Mouse (Mus musculus) kidney, postnatal 4 days (tissue): ENCODE measurements around the gene Cep44.
A peak's percentile ranks its signal among the peaks of the same experiment; 100 is the strongest.

Experiments used
- DNase-seq, 2 experiments: peaks; one replicate each; pipeline ENCODE4 v3.0.0; 2021; ENCODE audit warnings: mixed read lengths in 2 of 2

Gene Cep44

GRCm38 (mm10) chr8:56550558-56551360 lies at the start of gene Cep44, which contains the start of gene Fbxo8:
Gene Cep44 (minus strand): TSS chr8:56551047.
Gene Fbxo8 (plus strand): TSS chr8:56551090.
- peak; percentile 84 to 91 for DNase-seq

- DNase-seq = no peak
These were observed 40.7 kb upstream of the Cep44 start for GRCm38 (mm10) chr8:56591502-56591901.

GRCm38 (mm10) chr8:56591084-56591483 lies 40.2 kb upstream of the Cep44 start:
- no peak for DNase-seq

GRCm38 (mm10) chr8:56589004-56589403 lies 38.2 kb upstream of the Cep44 start:
- no peak for DNase-seq

GRCm38 (mm10) chr8:56582841-56583240 lies 32.0 kb upstream of the Cep44 start:
- DNase-seq = peak; percentile 26 to 31

- peak in 1 of 2 experiments; percentile 12 for DNase-seq
These were observed 30.1 kb upstream of the Cep44 start for GRCm38 (mm10) chr8:56580918-56581317.

GRCm38 (mm10) chr8:56566856-56567255 lies 16.0 kb upstream of the Cep44 start:
- DNase-seq = no peak

GRCm38 (mm10) chr8:56564399-56565047 lies 13.7 kb upstream of the Cep44 start:
- DNase-seq = no peak

GRCm38 (mm10) chr8:56552551-56553103 lies 1.8 kb upstream of the Cep44 start:
- no peak for DNase-seq

GRCm38 (mm10) chr8:56552045-56552444 lies 1.2 kb upstream of the Cep44 start:
- peak in 1 of 2 experiments; percentile 14 for DNase-seq

GRCm38 (mm10) chr8:56551361-56551852 lies 560 bp upstream of the Cep44 start:
- DNase-seq = peak; percentile 86 to 91

- DNase-seq = no peak
These were observed 3.0 kb downstream of the Cep44 start for GRCm38 (mm10) chr8:56547866-56548265.

GRCm38 (mm10) chr8:56540706-56541105 lies 10.1 kb downstream of the Cep44 start:
- no peak for DNase-seq

GRCm38 (mm10) chr8:56530359-56530758 lies 20.5 kb downstream of the Cep44 start:
- peak; percentile 83 to 85 for DNase-seq

- no peak for DNase-seq
These were observed 22.0 kb downstream of the Cep44 start for GRCm38 (mm10) chr8:56528869-56529268.

GRCm38 (mm10) chr8:56521051-56521450 lies 29.8 kb downstream of the Cep44 start:
- DNase-seq = no peak

- no peak for DNase-seq
These were observed 30.6 kb downstream of the Cep44 start for GRCm38 (mm10) chr8:56520249-56520648.

GRCm38 (mm10) chr8:56518848-56519247 lies 32.0 kb downstream of the Cep44 start:
- DNase-seq = no peak

GRCm38 (mm10) chr8:56508952-56509479 lies 41.8 kb downstream of the Cep44 start:
- no peak for DNase-seq

- DNase-seq = no peak
These were observed 42.4 kb downstream of the Cep44 start for GRCm38 (mm10) chr8:56508318-56508951.

- DNase-seq = no peak
These were observed 48.9 kb downstream of the Cep44 start for GRCm38 (mm10) chr8:56501911-56502310.

GRCm38 (mm10) chr8:56489496-56489895 lies 61.4 kb downstream of the Cep44 start:
- no peak for DNase-seq

GRCm38 (mm10) chr8:56486006-56486405 lies 64.8 kb downstream of the Cep44 start:
- no peak for DNase-seq
